In genomic region chr11:115830550-115831325, GRCm38 (mm10) we compare ENCODE assay signal across 12 mouse cellular contexts. TPM values are rescaled to one million over a fixed set of nuclear protein-coding genes. Genes with fewer than 3 reads are reported as not detected.
DNase-seq lines count a peak whose midpoint lies in the region; ATAC-seq lines count a peak whose summit lies in the region.
"Had no signal": no experiment of that assay in that cellular context is flagged by ENCODE, and none has a peak within 500 bp of the region (broad histone marks: within the 10 kb centered on the region; RNA-seq: fewer than 3 reads in every experiment).

No protein-coding gene starts in this region.

- no peaks in the 10 kb centered on the region for H3K9me3 ChIP-seq in heart, embryonic 12.5 days (replicated peaks)
- no peaks in the 10 kb centered on the region for H3K9me3 ChIP-seq in liver, embryonic 11.5 days (ENCODE audit: control insufficient read depth, low read length)
- H3K9me3 ChIP-seq: forebrain, embryonic 13.5 days; midbrain, embryonic 13.5 days had no signal

- H3K4me2 ChIP-seq in heart, embryonic 12.5 days: peak overlapping the region; percentile 41
- H3K4me2 ChIP-seq in liver, embryonic 11.5 days: peak overlapping the region; percentile 65
- H3K4me2 ChIP-seq: forebrain, embryonic 13.5 days; midbrain, embryonic 13.5 days had no signal

- intact Hi-C loops in heart, postnatal 10 days (cut with DNase I): loop anchor here (10.0 kb wide), 1 partner anchor 346 kb away; no protein-coding TSS in a partner anchor

- H3K9ac ChIP-seq in heart, embryonic 12.5 days: peak overlapping the region; percentile 42
- peak overlapping the region; percentile 35 for H3K9ac ChIP-seq in liver, embryonic 11.5 days (ENCODE audit: low read depth, low read length)
- H3K9ac ChIP-seq: forebrain, embryonic 13.5 days; midbrain, embryonic 13.5 days had no signal

- no peak overlapping the region for H3K4me3 ChIP-seq in heart, embryonic 12.5 days
- peak overlapping the region; percentile 30 for H3K4me3 ChIP-seq in liver, embryonic 11.5 days (ENCODE audit: low read depth, low read length)
- H3K4me3 ChIP-seq: forebrain, embryonic 13.5 days; midbrain, embryonic 13.5 days had no signal

- 16% methylated on average over 25 of the region's 25 CpGs for WGBS in heart, embryonic 12.5 days
- WGBS in liver, embryonic 11.5 days: 25% methylated on average over 25 of the region's 25 CpGs

- no peak for ATAC-seq in heart, embryonic 12.5 days (ENCODE audit: insufficient number of reproducible peaks, low FRiP score)
- peak; percentile 6; the same call in 1 of the 2 replicates for ATAC-seq in liver, embryonic 11.5 days (replicated peaks; ENCODE audit: low FRiP score)
- ATAC-seq in inflammation-experienced regulatory T-cells, adult 6 months: no peak
- no peak for ATAC-seq in activated CD4-positive, CD25-positive, alpha-beta regulatory T cell, adult 4 months
- ATAC-seq: forebrain, embryonic 13.5 days; midbrain, embryonic 13.5 days had no signal

- no peaks in the 10 kb centered on the region for H3K27me3 ChIP-seq in heart, embryonic 12.5 days (replicated peaks)
- 0 out of 2 replicates have a peak, but pooled peaks cover 3% of the 10 kb centered on the region for H3K27me3 ChIP-seq in liver, embryonic 11.5 days (replicated peaks; ENCODE audit: control insufficient read depth, insufficient read depth, low read length)

- H3K27ac ChIP-seq in heart, embryonic 12.5 days (ENCODE audit: poor library complexity, severe bottlenecking): peak overlapping the region; percentile 91
- H3K27ac ChIP-seq in liver, embryonic 11.5 days (ENCODE audit: low read depth, low read length): peak overlapping the region; percentile 76
- H3K27ac ChIP-seq: forebrain, embryonic 13.5 days; midbrain, embryonic 13.5 days had no signal

- H3K36me3 ChIP-seq in heart, embryonic 12.5 days: no peaks in the 10 kb centered on the region
- H3K36me3 ChIP-seq in liver, embryonic 11.5 days (ENCODE audit: control insufficient read depth, insufficient read depth, low read length): no peaks in the 10 kb centered on the region
- H3K36me3 ChIP-seq: midbrain, embryonic 13.5 days had no signal

- H3K4me1 ChIP-seq in heart, embryonic 12.5 days (replicated peaks): peaks cover 77% of the 10 kb centered on the region
- peaks cover 64% of the 10 kb centered on the region for H3K4me1 ChIP-seq in liver, embryonic 11.5 days (replicated peaks; ENCODE audit: control insufficient read depth, insufficient read depth, low read length)

- DNase-seq in heart, postnatal 10 days: no peak
- peak; percentile 95 for DNase-seq in ES-CJ7 (ENCODE audit: low read depth, low spot score)
- DNase-seq in kidney, adult 11 months: peak; percentile 76
- DNase-seq in liver, embryonic 11.5 days (ENCODE audit: low spot score): no peak
- DNase-seq in right cerebral cortex, postnatal 10 days (ENCODE audit: low spot score in 2 of 2): no peak
- DNase-seq: adrenal gland, postnatal 14 days; cerebellum, adult 2 months had no signal

RNA-seq across cellular contexts. Expression of gene Llgl2, which starts 6.9 kb away (rescaled TPM):
- 22.5 and 25.8 TPM in 2 replicates for polyA plus RNA-seq in heart, embryonic 12.5 days (2016; fragmentation: Nextera tagmentation; extraction: Ambion mirVana)
- total RNA-seq in heart, postnatal 10 days (2021): 10 to 100 TPM; 17.9 to 18.2 TPM
- polyA plus RNA-seq in liver, embryonic 11.5 days (2014; fragmentation: Nextera tagmentation; extraction: Ambion mirVana): 15.6 and 18.7 TPM in 2 replicates
- 1 to 10 TPM; 7.0 to 9.7 (median 9.6) TPM for polyA plus RNA-seq in inflammation-experienced regulatory T-cells, adult 6 months (2017; shearing (Covaris generic))
- 1 to 10 TPM; 6.3 TPM for polyA plus RNA-seq in activated CD4-positive, CD25-positive, alpha-beta regulatory T cell, adult 4 months (2017; shearing (Covaris generic))

RNA-seq across cellular contexts. Expression of gene Tsen54, which starts 16.2 kb away (rescaled TPM):
- polyA plus RNA-seq in heart, embryonic 12.5 days (2016; fragmentation: Nextera tagmentation; extraction: Ambion mirVana): 23.0 and 29.2 TPM in 2 replicates
- total RNA-seq in heart, postnatal 10 days (2021): 10 to 100 TPM; 10.5 to 15.0 TPM
- polyA plus RNA-seq in liver, embryonic 11.5 days (2014; fragmentation: Nextera tagmentation; extraction: Ambion mirVana): 36.1 and 36.4 TPM in 2 replicates
- 10 to 100 TPM in 2 of 3 experiments, 1 to 10 TPM in 1; 9.8 to 13.2 (median 10.8) TPM for polyA plus RNA-seq in inflammation-experienced regulatory T-cells, adult 6 months (2017; shearing (Covaris generic))
- polyA plus RNA-seq in activated CD4-positive, CD25-positive, alpha-beta regulatory T cell, adult 4 months (2017; shearing (Covaris generic)): 10 to 100 TPM in 1 of 2 experiments, 1 to 10 TPM in 1; 8.9 to 11.9 TPM

RNA-seq across cellular contexts. Expression of gene Caskin2, which starts 17.3 kb away (rescaled TPM):
- polyA plus RNA-seq in heart, embryonic 12.5 days (2016; fragmentation: Nextera tagmentation; extraction: Ambion mirVana): 23.5 and 25.3 TPM in 2 replicates
- 10 to 100 TPM; 59.4 to 60.9 TPM for total RNA-seq in heart, postnatal 10 days (2021)
- polyA plus RNA-seq in liver, embryonic 11.5 days (2014; fragmentation: Nextera tagmentation; extraction: Ambion mirVana): 13.5 and 14.0 TPM in 2 replicates
- 1 to 10 TPM in 1 of 3 experiments, under 1 TPM in 2; 0.58 to 1.2 (median 0.87) TPM for polyA plus RNA-seq in inflammation-experienced regulatory T-cells, adult 6 months (2017; shearing (Covaris generic))
- under 1 TPM; 0.46 to 0.79 TPM for polyA plus RNA-seq in activated CD4-positive, CD25-positive, alpha-beta regulatory T cell, adult 4 months (2017; shearing (Covaris generic))

RNA-seq across cellular contexts. Expression of gene Myo15b, which starts 27.5 kb away (rescaled TPM):
- polyA plus RNA-seq in heart, embryonic 12.5 days (2016; fragmentation: Nextera tagmentation; extraction: Ambion mirVana): 0.17 and 0.37 TPM in 2 replicates
- under 1 TPM; 0.17 to 0.22 TPM for total RNA-seq in heart, postnatal 10 days (2021)
- 0.56 and 0.89 TPM in 2 replicates for polyA plus RNA-seq in liver, embryonic 11.5 days (2014; fragmentation: Nextera tagmentation; extraction: Ambion mirVana)
- polyA plus RNA-seq in inflammation-experienced regulatory T-cells, adult 6 months (2017; shearing (Covaris generic)): not detected
- not detected for polyA plus RNA-seq in activated CD4-positive, CD25-positive, alpha-beta regulatory T cell, adult 4 months (2017; shearing (Covaris generic))

Comparison
In these comparisons a context has a peak if more than half of its experiments do, and no peak if none do; other contexts are left out.
1. DNase-seq: peak in ES-CJ7 (single experiment) and kidney, adult 11 months (single experiment); none in heart, postnatal 10 days (0 of 2), liver, embryonic 11.5 days (single experiment) and right cerebral cortex, postnatal 10 days (0 of 2).